Mouse (Mus musculus) intestine, embryonic 15.5 days (tissue): ENCODE measurements around the gene Pla2g2d. TPM values are rescaled to one million over a fixed set of nuclear protein-coding genes. Genes with fewer than 3 reads are reported as not detected.

ENCODE experiments used
- ATAC-seq: fragments of 200-750 bp; cut with Nextera tagmentation; 2 replicates; pipeline ENCODE4 v1.8.0; 2017; ENCODE audit warnings: moderate TSS enrichment, moderate library complexity
- H3K27ac ChIP-seq: fragments of 300-500 bp; sonication (generic); 2 replicates; pipeline ENCODE4 v1.5.1; 2015; ENCODE audit warnings: mild to moderate bottlenecking, inconsistent platforms
- H3K27me3 ChIP-seq: fragments of 300-500 bp; sonication (generic); replicated peaks from 2 replicates; pipeline ENCODE4 v1.6.1; 2015; ENCODE audit warnings: inconsistent platforms
- H3K36me3 ChIP-seq: fragments of 300-500 bp; sonication (generic); 2 replicates; pipeline ENCODE4 v1.6.1; 2015; ENCODE audit warnings: inconsistent platforms
- H3K4me1 ChIP-seq: fragments of 300-500 bp; sonication (generic); replicated peaks from 2 replicates; pipeline ENCODE4 v1.6.1; 2015; ENCODE audit warnings: inconsistent platforms
- H3K4me2 ChIP-seq: fragments of 300-500 bp; sonication (generic); replicated peaks from 2 replicates; pipeline ENCODE4 v1.6.1; 2015; ENCODE audit warnings: mild to moderate bottlenecking, inconsistent platforms
- H3K4me3 ChIP-seq: fragments of 300-500 bp; sonication (generic); replicated peaks from 2 replicates; pipeline ENCODE4 v1.5.1; 2015; ENCODE audit warnings: inconsistent platforms
- H3K9ac ChIP-seq: fragments of 300-500 bp; sonication (generic); 2 replicates; pipeline ENCODE4 v1.6.1; 2015; ENCODE audit warnings: inconsistent platforms
- H3K9me3 ChIP-seq: fragments of 300-500 bp; sonication (generic); 2 replicates; pipeline ENCODE4 v1.6.1; 2016; ENCODE audit warnings: inconsistent platforms
- WGBS: fragments of 180-500 bp; shearing (Covaris S2); methylation state at CpG from one replicate; pipeline ENCODE4 v1.1.7; 2015; 5-methylcytosine and 5-hydroxymethylcytosine counted together
- polyA plus RNA-seq: library from polyadenylated mRNA; unstranded; fragments of >200 nt; fragmentation: Nextera tagmentation; extraction: Ambion mirVana; gene quantifications from 2 replicates; pipeline ENCODE4 v1.2.1, GENCODE M21; 2015

Pla2g2d gene
- polyA plus RNA-seq, 1 experiment from 2014 or later = 0.99 TPM

DNA sequence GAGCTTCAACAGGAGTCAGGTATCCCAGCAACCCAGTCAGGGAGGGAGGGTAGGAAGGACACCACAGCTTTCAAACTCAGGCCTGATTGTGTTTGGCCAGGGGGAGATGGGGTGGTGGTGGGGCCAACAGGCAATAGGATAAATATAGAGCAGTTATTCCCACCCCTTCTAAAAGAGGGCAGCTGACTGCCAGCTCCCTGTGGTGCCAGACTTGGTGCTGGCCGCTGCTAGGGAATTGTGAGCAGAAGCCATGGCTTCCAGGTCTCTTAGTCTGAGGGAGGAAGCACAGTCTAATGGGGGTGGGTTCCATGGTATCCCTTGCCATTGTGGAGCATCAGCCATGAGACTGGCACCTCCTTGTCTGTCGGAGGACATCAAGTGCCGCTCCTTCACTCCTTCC, 21.9 kb upstream of the Pla2g2d start:
- 97% methylated on average over 3 of the region's 3 CpGs for WGBS
- Histone ChIP-seq H3K9ac (no peak overlapping the region), H3K27ac (no peak overlapping the region), H3K4me3 (no peak overlapping the region), H3K36me3 (no peaks in the 10 kb centered on the region), H3K4me2 (no peak overlapping the region), H3K27me3 (no peaks in the 10 kb centered on the region), H3K9me3 (no peaks in the 10 kb centered on the region), H3K4me1 (0 out of 2 replicates have a peak, but pooled peaks cover 13% of the 10 kb centered on the region)
- ATAC-seq = no peak

- no peaks in the 10 kb centered on the region for H3K9me3 ChIP-seq
- H3K9ac ChIP-seq = no peak overlapping the region
- 63% methylated on average over 9 of the region's 9 CpGs for WGBS
- peak; percentile 70 for ATAC-seq
- H3K4me3 ChIP-seq = no peak overlapping the region
- H3K27me3 ChIP-seq = no peaks in the 10 kb centered on the region
- no peak overlapping the region for H3K27ac ChIP-seq
- H3K4me1 ChIP-seq = 0 out of 2 replicates have a peak, but pooled peaks cover 11% of the 10 kb centered on the region
- H3K36me3 ChIP-seq = no peaks in the 10 kb centered on the region
- no peak overlapping the region for H3K4me2 ChIP-seq
Measured at GRCm38 (mm10) chr4:138754432-138754831, 21.1 kb upstream of the Pla2g2d start.

DNA sequence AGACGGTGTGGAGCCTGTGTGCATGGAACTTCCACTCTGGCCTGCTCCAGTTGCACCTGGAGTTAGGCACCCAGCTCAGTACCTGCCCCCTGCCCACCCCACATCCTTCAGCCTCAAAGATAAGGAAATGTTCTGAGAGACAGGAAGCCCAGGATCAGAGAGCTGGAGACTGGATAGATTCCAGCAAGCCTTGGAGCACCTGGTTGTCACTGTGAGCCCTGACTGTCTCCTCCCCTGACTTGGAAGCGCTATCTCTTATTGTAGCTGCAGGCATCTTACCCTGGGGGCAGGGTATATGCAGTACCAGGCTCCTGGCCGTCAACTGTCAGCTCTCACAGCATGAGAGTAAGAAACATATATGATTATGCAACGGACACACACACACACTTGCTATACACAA, 20.1 kb upstream of the Pla2g2d start:
- no peaks in the 10 kb centered on the region for H3K27me3 ChIP-seq
- WGBS = 70% methylated on average over 4 of the region's 4 CpGs
- no peak overlapping the region for H3K4me3 ChIP-seq
- no peaks in the 10 kb centered on the region for H3K36me3 ChIP-seq
- no peak overlapping the region for H3K9ac ChIP-seq
- H3K9me3 ChIP-seq = no peaks in the 10 kb centered on the region
- no peak overlapping the region for H3K4me2 ChIP-seq
- no peak overlapping the region for H3K27ac ChIP-seq
- no peak for ATAC-seq
- H3K4me1 ChIP-seq = 0 out of 2 replicates have a peak, but pooled peaks cover 12% of the 10 kb centered on the region

DNA sequence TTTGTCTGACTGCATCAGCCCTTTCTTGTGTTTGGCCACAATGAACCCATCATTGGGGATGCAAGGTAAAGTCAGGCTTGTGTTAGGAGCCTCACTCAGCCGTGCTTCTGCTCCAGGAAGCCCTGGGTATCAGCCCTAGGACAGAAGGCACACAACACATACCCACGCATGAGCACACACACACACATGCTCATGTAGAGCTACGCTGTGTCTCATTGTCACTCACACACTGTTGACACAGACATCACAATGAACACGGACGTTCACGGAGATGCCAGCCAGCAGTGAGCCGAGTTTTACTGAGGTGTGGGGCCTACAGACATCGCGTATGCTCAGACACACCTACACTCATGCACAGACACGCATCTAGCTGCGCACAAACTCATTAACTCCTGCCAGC, 19.6 kb upstream of the Pla2g2d start:
- Histone ChIP-seq H3K9ac (no peak overlapping the region), H3K9me3 (no peaks in the 10 kb centered on the region), H3K4me3 (no peak overlapping the region), H3K4me2 (no peak overlapping the region), H3K27me3 (no peaks in the 10 kb centered on the region), H3K4me1 (0 out of 2 replicates have a peak, but pooled peaks cover 13% of the 10 kb centered on the region), H3K27ac (no peak overlapping the region), H3K36me3 (no peaks in the 10 kb centered on the region)
- WGBS = 83% methylated on average over 11 of the region's 11 CpGs
- ATAC-seq = no peak

- H3K4me3 ChIP-seq = no peak within 1 kb of the TSS
- H3K9me3 ChIP-seq = no peaks in the 10 kb centered on the region
- 0 out of 2 replicates have a peak, but pooled peaks cover 13% of the 10 kb centered on the region for H3K4me1 ChIP-seq
- H3K36me3 ChIP-seq = no peaks in the 10 kb centered on the region
- H3K4me2 ChIP-seq = no peak within 1 kb of the TSS
- 77% methylated on average over 8 of the region's 8 CpGs for WGBS
- H3K27ac ChIP-seq = no peak within 1 kb of the TSS
- no peak for ATAC-seq
- H3K9ac ChIP-seq = no peak within 1 kb of the TSS
- no peaks in the 10 kb centered on the region for H3K27me3 ChIP-seq
Measured at GRCm38 (mm10) chr4:138757416-138757815, 18.1 kb upstream of the Pla2g2d start, which contains the start of gene Pla2g2f. Gene Pla2g2f (minus strand): TSS chr4:138757626.

GRCm38 (mm10) chr4:138762266-138762665, 13.3 kb upstream of the Pla2g2d start:
- no peak overlapping the region for H3K4me3 ChIP-seq
- H3K4me2 ChIP-seq = no peak overlapping the region
- H3K9ac ChIP-seq = no peak overlapping the region
- WGBS = 79% methylated on average over 9 of the region's 9 CpGs
- H3K4me1 ChIP-seq = 0 out of 2 replicates have a peak, but pooled peaks cover 3% of the 10 kb centered on the region
- H3K9me3 ChIP-seq = no peaks in the 10 kb centered on the region
- no peaks in the 10 kb centered on the region for H3K27me3 ChIP-seq
- no peak overlapping the region for H3K27ac ChIP-seq
- no peaks in the 10 kb centered on the region for H3K36me3 ChIP-seq
- ATAC-seq = no peak

- peak; percentile 91 for ATAC-seq
- WGBS = 57% methylated on average over 10 of the region's 10 CpGs
- no peak overlapping the region for H3K9ac ChIP-seq
- H3K27me3 ChIP-seq = no peaks in the 10 kb centered on the region
- no peaks in the 10 kb centered on the region for H3K36me3 ChIP-seq
- peak overlapping the region; percentile 22; the same call in 1 of the 2 replicates for H3K4me2 ChIP-seq
- no peak overlapping the region for H3K4me3 ChIP-seq
- H3K9me3 ChIP-seq = no peaks in the 10 kb centered on the region
- peak overlapping the region; percentile 61; the same call in 1 of the 2 replicates for H3K27ac ChIP-seq
- no peaks in the 10 kb centered on the region for H3K4me1 ChIP-seq
Measured at GRCm38 (mm10) chr4:138771970-138772369, 3.6 kb upstream of the Pla2g2d start.

DNA sequence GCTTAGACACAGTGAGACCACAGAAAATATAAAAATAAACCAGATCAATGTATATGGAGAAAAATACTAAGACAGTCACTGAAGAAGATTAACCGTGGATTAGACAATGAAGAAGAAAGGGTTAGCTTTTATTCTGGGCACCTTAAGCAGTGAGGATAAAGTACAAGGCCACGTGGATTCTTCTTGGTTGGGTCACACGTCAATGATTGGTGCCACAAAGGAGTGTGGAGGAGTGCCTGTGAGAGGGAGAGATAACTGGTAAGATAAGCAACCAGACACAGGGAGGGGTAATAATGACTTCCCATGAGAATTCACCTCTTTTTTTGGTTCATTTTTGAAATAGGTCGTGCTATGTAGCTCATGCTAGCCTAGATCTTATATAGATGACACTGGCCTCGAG, 3.1 kb upstream of the Pla2g2d start:
- ATAC-seq = peak; percentile 44; the same call in 1 of the 2 replicates
- H3K9me3 ChIP-seq = no peaks in the 10 kb centered on the region
- H3K36me3 ChIP-seq = no peaks in the 10 kb centered on the region
- H3K27me3 ChIP-seq = no peaks in the 10 kb centered on the region
- no peaks in the 10 kb centered on the region for H3K4me1 ChIP-seq
- no peak overlapping the region for H3K4me2 ChIP-seq
- 64% methylated on average over 5 of the region's 5 CpGs for WGBS
- no peak overlapping the region for H3K9ac ChIP-seq
- peak overlapping the region; percentile 61; the same call in 1 of the 2 replicates for H3K27ac ChIP-seq
- no peak overlapping the region for H3K4me3 ChIP-seq

DNA sequence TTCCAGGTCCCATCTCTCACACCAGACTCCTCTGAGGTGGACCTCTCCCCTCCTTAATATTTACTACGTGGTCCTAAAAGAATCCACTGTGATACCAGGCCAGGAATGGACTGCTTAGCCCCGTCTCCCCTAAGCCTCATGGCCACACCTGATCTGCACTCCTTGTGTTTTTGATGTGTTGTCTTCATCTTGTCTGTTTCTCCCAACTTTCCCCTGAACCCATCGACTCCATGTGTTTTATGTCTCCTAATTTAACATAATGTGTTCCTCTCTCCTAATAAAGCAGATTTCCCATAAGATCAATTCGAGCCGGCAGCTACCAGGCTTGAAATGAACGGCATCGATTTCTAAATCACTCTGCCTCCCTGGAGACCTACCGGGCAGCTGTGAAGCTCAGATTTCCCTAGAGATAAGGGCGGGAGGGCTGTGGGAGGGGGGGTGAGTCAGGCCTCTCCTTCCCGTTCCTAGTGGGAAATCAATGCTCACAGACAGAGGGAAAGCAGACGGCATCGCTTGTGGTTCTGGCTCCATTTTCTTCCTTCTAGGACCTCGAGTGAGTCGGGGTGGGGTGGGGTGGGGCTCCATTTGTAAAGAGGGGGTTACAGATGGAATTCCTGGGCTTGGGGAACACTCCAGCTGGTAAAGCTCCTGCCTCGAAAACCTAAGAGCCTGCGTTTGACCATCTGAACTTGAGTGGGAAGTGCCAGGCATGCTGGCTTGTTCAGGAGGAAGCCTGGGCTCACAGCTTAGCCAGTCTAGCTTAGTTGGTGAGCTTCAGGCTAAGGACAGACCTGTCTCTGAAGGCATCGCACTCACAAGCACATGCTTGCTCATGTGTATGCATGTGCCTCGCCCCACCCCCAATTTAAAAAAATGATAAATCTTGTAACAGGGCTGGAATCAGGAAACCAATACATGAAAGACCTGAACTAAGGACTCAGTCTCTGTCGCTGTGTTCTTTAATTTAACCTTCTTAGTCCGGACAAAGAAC, 2.2 kb downstream of the Pla2g2d start:
- no peak for ATAC-seq
- no peak overlapping the region for H3K4me3 ChIP-seq
- H3K9me3 ChIP-seq = no peaks in the 10 kb centered on the region
- WGBS = 33% methylated on average over 20 of the region's 20 CpGs
- peaks cover 4% of the 10 kb centered on the region; the same call in 1 of the 2 replicates for H3K4me1 ChIP-seq
- no peak overlapping the region for H3K4me2 ChIP-seq
- no peaks in the 10 kb centered on the region for H3K36me3 ChIP-seq
- H3K9ac ChIP-seq = no peak overlapping the region
- H3K27ac ChIP-seq = no peak overlapping the region
- H3K27me3 ChIP-seq = no peaks in the 10 kb centered on the region

DNA sequence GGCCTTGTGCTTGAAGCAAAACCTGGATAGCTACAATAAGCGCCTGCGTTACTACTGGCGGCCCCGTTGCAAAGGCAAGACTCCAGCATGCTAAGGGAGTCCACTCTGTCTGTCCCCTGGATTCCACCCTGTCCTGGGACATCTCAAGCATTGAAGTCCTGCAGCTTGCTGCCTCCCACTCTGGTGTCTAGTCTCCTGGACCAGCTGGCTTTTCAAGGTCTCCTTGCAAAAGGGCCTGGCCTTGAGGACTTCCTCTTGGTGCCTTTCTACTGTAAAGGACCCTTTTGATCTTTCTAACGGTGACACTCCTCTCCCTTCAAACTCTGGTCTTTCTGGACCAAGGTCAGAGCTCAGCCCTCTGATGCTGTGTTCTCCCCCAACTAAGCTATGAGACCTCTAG, 4.8 kb downstream of the Pla2g2d start:
- Histone ChIP-seq H3K9me3 (no peaks in the 10 kb centered on the region), H3K4me2 (no peak overlapping the region), H3K9ac (no peak overlapping the region), H3K27me3 (no peaks in the 10 kb centered on the region), H3K27ac (no peak overlapping the region), H3K36me3 (no peaks in the 10 kb centered on the region), H3K4me3 (no peak overlapping the region), H3K4me1 (peaks cover 4% of the 10 kb centered on the region; the same call in 1 of the 2 replicates)
- no peak for ATAC-seq
- WGBS = 84% methylated on average over 5 of the region's 5 CpGs

- WGBS = 80% methylated on average over 6 of the region's 6 CpGs
Measured at GRCm38 (mm10) chr4:138782098-138782497, 6.6 kb downstream of the Pla2g2d start.

GRCm38 (mm10) chr4:138785721-138786120, 10.2 kb downstream of the Pla2g2d start:
- no peak; the same call in 1 of the 2 replicates for ATAC-seq
- no peaks in the 10 kb centered on the region for H3K36me3 ChIP-seq
- H3K27me3 ChIP-seq = no peaks in the 10 kb centered on the region
- 48% methylated on average over 4 of the region's 4 CpGs for WGBS
- H3K4me3 ChIP-seq = no peak overlapping the region
- H3K9me3 ChIP-seq = no peaks in the 10 kb centered on the region
- H3K4me2 ChIP-seq = no peak overlapping the region
- peaks cover 3% of the 10 kb centered on the region; the same call in 1 of the 2 replicates for H3K4me1 ChIP-seq
- no peak overlapping the region for H3K9ac ChIP-seq
- no peak overlapping the region for H3K27ac ChIP-seq

More at GRCm38 (mm10) chr4:138782098-138782497, 6.6 kb downstream of the Pla2g2d start:
- Histone ChIP-seq H3K4me1 (peaks cover 8% of the 10 kb centered on the region; the same call in 1 of the 2 replicates), H3K4me3 (no peak overlapping the region), H3K27ac (no peak overlapping the region), H3K9me3 (no peaks in the 10 kb centered on the region), H3K4me2 (no peak overlapping the region), H3K9ac (no peak overlapping the region), H3K36me3 (no peaks in the 10 kb centered on the region), H3K27me3 (no peaks in the 10 kb centered on the region)
- no peak for ATAC-seq
